8 mouse cellular contexts compared by ENCODE assay signal in genomic region chr16:7136971-7137370, GRCm38 (mm10).
A peak's percentile ranks its signal among the peaks of the same experiment; 100 is the strongest.
DNase-seq lines count a peak whose midpoint lies in the region; ATAC-seq and TF ChIP-seq lines count a peak whose summit lies in the region.

No protein-coding gene starts in this region.

- H3K36me3 ChIP-seq in liver, adult 2 months (ENCODE audit: control insufficient read depth, insufficient read depth, low read length): no peaks in the 10 kb centered on the region
- H3K36me3 ChIP-seq in liver, embryonic 12.5 days: no peaks in the 10 kb centered on the region
- H3K36me3 ChIP-seq in limb, embryonic 13.5 days: no peaks in the 10 kb centered on the region

- H3K9ac ChIP-seq in liver, adult 2 months (ENCODE audit: low read depth, low read length): no peak overlapping the region
- H3K9ac ChIP-seq in liver, embryonic 12.5 days: no peak overlapping the region
- H3K9ac ChIP-seq in limb, embryonic 13.5 days: no peak overlapping the region

- no peaks in the 10 kb centered on the region for H3K9me3 ChIP-seq in liver, embryonic 12.5 days (replicated peaks)
- no peaks in the 10 kb centered on the region for H3K9me3 ChIP-seq in limb, embryonic 13.5 days

- TF ChIP-seq POLR2A in liver, adult 2 months (IDR thresholded peaks at IDR 0.05; ENCODE audit: extremely low read depth, insufficient read depth, low read length): no peak

- peak; percentile 7 for DNase-seq in adrenal gland, adult 2 months
- no peak for DNase-seq in adrenal gland, postnatal 4 days (ENCODE audit: low spot score in 2 of 2)
- DNase-seq in liver, adult 2 months (ENCODE audit: extremely low read depth, low read depth, low spot score): no peak
- DNase-seq in heart, adult 9 months (ENCODE audit: low spot score in 2 of 2): peak; percentile 50 to 51
- no peak for DNase-seq in cerebellum, adult 11 months

- H3K27me3 ChIP-seq in liver, adult 2 months (ENCODE audit: control insufficient read depth, insufficient read depth, low read length): no peaks in the 10 kb centered on the region
- no peaks in the 10 kb centered on the region for H3K27me3 ChIP-seq in liver, embryonic 12.5 days (replicated peaks)
- H3K27me3 ChIP-seq in limb, embryonic 13.5 days: no peaks in the 10 kb centered on the region

- no peaks in the 10 kb centered on the region for H3K79me2 ChIP-seq in liver, adult 2 months (ENCODE audit: control insufficient read depth, insufficient read depth, low read length)

- 50% methylated on average over 1 of the region's 1 CpGs for WGBS in liver, adult 2 months
- 45% methylated on average over 1 of the region's 1 CpGs for WGBS in liver, embryonic 12.5 days (ENCODE audit: insufficient replicate concordance)
- WGBS in limb, embryonic 13.5 days: 35% methylated on average over 1 of the region's 1 CpGs

- peak; percentile 40 for TF ChIP-seq CTCF in liver, adult 2 months (IDR thresholded peaks at IDR 0.05; ENCODE audit: low read depth, low read length)

- no peaks in the 10 kb centered on the region for H3K4me1 ChIP-seq in liver, adult 2 months (ENCODE audit: control insufficient read depth, insufficient read depth, low read length)
- H3K4me1 ChIP-seq in liver, embryonic 12.5 days: no peaks in the 10 kb centered on the region
- H3K4me1 ChIP-seq in limb, embryonic 13.5 days: no peaks in the 10 kb centered on the region

- no peak overlapping the region for H3K4me3 ChIP-seq in liver, adult 2 months (ENCODE audit: insufficient read depth, low read depth, low read length)
- H3K4me3 ChIP-seq in liver, embryonic 12.5 days: no peak overlapping the region
- no peak overlapping the region for H3K4me3 ChIP-seq in limb, embryonic 13.5 days

- no peak overlapping the region for H3K27ac ChIP-seq in liver, adult 2 months (replicated peaks; ENCODE audit: insufficient read depth, low read depth, low read length)
- H3K27ac ChIP-seq in liver, embryonic 12.5 days: no peak overlapping the region
- no peak overlapping the region for H3K27ac ChIP-seq in limb, embryonic 13.5 days

- H3K4me2 ChIP-seq in liver, embryonic 12.5 days: no peak overlapping the region
- H3K4me2 ChIP-seq in limb, embryonic 13.5 days (replicated peaks): no peak overlapping the region

- ATAC-seq in liver, embryonic 12.5 days: no peak
- peak; percentile 72 for ATAC-seq in limb, embryonic 13.5 days (ENCODE audit: low FRiP score, low read depth)
- no peak for ATAC-seq in inflammation-experienced regulatory T-cells, adult 6 months

Comparison
In these comparisons a context has a peak if more than half of its experiments do, and no peak if none do; other contexts are left out.
1. DNase-seq: peak in adrenal gland, adult 2 months (single experiment) and heart, adult 9 months (2 of 2); none in adrenal gland, postnatal 4 days (0 of 2), liver, adult 2 months (single experiment) and cerebellum, adult 11 months (single experiment).